Mouse (Mus musculus) layer of hippocampus, adult 8-10 months (tissue): ENCODE data around the gene Plcb4. TPM values are rescaled to one million over a fixed set of nuclear protein-coding genes. Genes with fewer than 3 reads are reported as not detected.
A peak's percentile ranks its signal among the peaks of the same experiment; 100 is the strongest.
"Not testable (repeated sequence)": the region's sequence is repeated elsewhere in the genome, so short reads cannot be mapped to it uniquely, and the experiment has no call there.

Experiments used
- DNase-seq, 2 experiments: peaks; one replicate each; pipeline ENCODE4 v3.0.0; 2022; ENCODE audit warnings: low spot score in 2 of 2
- total RNA-seq, 4 experiments: library from RNA; stranded (reverse); gene quantifications; 2 replicates each; pipeline ENCODE4 v1.2.4; 2022

Plcb4 gene
- total RNA-seq, 4 experiments from 2014 or later, result 18.2 to 34.6 (median 22.3) TPM

DNA sequence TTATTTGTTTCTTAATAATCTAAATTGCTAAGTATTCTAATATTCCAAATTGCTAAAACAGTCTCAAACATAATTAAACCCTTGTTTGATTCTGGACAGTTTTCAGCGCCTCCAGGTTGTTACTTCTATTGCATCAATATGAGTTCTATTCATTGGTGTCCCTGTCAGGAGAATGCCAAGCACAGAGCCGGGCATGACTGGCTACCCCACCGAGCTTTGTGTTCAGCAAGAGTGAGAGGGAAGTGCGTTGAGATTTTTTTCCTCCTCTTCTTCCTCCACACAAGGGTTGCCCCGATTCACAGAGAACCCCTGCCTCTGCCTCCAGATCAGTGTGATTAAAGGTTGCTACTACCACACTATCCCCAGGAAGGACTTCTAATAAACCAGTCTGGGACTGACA lies 53.5 kb downstream of the Plcb4 start:
- no peak for DNase-seq

DNA sequence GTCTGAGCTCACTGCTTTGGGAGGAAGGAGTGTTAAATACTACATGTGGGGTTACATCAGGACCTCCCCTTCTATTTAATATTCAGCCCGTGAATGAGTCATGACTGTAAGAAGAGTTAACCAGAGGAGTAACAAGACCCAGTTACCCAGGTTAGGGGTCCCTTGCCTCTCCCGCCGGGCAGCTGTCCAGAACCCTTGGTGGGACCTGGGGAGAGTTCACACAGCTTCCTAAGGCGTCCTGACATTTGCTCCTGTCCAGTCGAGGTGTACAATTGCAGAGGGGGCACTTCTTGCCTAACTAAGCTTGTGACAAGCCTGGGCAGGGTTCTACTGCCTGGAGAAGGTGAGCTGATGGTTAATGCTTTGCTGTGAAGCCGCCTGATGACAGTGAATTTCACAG lies 54.1 kb downstream of the Plcb4 start:
- DNase-seq, result no peak

DNA sequence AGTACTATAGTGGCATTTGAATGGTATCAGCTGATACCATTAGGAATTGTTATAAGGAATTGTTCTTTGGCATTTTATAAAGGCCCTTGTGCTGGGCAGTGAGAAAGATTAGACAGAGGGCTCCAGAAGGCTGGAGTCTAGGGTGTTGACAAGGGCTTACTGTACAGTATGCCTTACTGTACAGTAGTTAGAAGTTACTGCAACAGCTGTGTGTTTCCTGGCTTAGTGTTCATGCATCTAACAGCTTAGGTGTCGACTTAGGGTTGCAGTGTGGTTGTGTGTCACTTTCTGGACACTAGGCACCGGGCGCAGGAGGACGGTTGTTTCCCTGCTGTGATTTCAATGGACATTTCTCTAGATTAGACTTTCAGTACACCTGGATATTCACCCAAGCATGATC lies 57.4 kb downstream of the Plcb4 start:
- no peak for DNase-seq

DNA sequence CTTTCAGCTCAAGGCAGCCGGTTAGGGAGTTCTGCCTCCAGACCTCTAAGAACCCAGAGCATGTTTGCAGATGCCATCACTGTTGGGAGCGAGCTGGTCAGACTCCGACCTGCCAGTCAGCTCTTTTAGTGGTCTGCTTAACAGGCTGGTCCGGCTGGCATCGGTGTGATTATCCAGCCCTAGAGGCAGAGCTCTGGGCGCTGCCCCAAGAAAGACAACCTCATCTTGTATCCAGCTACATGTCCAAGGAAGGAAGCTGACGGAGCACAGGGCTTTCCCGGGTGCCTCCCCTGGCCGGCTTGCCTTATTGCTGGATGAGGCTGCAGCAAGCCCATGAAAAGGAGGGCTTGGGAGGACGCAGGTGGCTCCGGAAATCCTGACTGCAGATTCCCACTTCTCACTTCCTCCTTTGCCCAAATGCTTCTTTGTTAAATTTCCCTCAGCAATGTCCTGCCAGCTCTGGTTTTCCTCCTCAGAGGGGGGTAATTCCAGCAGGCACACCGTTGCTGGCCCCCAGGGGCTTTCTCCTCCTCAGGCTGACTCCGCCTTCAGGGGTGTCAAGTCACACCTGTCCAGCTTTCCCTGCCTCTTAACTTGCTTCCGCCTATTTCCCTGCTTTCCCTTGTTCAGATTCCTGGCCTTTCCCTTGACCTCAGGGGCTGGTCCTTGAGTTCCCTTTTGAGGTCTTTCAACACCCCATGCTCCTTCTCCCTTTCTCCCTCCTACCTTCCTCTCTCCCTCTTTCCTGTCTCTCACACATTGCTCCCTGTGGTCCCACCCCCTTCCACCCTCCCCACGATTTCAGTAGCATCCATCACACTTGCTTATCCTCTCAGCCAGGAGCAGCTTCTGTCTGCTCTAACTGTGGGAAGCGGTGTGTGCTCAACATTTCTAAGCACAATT lies 58.7 kb downstream of the Plcb4 start:
- DNase-seq, result no peak

DNA sequence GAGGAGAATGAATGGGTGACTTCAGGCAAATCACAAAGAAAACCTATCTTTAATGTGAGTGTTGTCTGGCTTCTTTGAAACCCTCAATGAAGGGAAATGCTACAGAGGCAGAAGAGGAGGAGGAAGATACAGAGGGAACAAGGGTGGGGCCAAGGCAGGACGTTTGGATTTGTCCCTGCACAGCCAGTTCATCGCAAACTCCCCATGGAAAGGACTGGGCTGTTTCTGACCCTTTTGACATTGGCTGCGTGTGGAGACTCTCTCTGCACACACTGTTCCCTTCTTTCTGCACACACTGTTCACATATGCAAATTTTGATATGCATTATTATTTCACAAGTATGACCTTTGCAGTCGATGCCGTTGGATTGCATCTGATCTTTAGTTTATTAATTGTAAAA lies 63.3 kb downstream of the Plcb4 start:
- DNase-seq, result no peak

DNA sequence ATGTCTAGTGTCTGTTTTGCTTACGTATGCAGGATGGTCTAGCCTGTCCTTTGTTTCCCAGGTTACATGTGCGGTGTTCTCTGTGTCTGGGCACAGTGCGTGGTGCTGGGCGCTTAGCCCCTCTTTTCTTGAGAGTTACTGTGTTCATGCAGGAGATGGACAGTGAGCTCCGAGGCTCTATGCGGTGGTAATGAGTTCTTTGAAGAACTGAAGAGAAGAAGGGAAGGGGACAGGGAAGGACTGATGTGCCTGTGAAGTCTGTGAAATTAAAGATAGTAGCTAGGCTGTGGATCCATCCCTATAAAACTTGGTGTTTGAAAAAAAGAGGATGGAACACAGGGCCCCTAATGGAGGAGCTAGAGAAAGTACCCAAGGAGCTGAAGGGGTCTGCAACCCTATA lies 64.6 kb downstream of the Plcb4 start:
- DNase-seq, result no peak

DNA sequence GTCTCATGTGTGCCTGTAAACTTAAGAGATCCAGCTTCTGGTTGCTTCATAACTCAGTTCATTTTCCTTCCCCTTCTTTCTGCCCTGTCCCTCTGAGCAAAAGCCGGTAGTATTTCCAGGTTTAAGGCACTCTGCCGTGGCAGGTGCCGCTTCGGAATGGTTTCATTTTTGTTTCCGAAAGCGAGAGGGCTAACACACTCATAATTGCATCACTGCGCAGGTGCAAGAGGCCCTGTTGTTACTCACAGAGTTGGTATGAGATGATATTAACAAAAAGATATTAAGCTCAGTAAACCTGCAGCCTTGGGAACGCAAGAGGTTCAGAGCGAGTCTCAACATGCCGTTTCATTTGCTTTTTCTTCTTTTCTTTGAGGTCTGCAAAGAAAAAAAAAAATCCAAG lies 65.7 kb downstream of the Plcb4 start:
- DNase-seq, result no peak

DNA sequence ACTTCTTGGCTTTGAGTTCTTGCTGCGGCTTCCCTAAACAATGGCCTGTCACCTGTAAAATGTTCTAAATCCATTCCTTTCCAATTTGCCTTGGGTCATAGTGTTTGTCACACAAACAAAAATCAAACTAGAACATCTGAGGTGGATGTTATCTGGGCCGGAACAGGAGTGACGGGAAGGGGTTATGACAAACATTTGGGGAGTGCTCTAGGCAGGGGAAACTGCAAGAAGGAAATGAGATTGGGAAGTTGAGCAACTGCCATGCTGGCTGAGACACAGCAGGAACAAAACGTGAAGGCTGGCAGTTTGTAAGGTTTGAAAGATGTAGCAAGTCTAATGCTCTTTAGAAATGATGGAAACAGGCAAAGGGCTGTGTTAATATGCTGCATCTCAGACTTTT lies 66.6 kb downstream of the Plcb4 start:
- DNase-seq, result no peak

DNA sequence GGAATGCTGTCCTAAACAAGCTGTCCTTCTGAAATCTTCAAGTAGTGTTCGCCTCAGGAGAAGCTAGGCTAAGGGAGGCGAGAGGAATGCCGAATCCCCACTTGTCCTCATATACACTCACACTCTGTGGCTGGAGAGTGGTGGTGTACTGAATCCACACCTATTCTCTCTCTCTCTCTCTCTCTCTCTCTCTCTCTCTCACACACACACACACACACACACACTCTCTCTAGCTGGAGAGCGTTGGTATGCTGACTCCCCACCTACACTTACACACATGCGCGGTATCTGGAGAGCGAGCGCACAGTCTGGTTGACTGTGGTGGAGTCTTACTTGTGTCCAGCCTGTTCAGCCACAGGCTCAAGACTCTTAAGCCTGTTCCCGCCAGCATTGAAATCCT lies 68.3 kb downstream of the Plcb4 start:
- no peak for DNase-seq

DNA sequence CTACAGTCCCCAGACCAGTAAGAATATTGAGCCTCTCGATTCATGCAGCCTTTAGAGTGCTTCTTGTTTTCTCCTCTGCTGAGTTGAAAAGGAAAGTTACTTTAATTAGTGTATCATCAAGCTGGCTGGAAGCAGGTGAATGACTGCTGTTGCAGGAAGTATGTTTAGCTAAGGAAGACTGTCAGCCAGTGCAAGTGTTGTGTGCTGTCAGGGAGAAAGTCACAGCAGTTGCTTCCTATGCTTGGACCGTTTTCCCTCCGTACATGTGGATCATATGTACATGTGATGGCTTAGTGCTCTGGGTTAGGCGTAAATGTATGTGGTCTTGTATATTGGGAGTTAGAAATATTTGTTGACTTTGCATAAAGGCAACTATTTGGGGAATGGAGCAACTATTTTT lies 69.1 kb downstream of the Plcb4 start:
- no peak for DNase-seq

DNA sequence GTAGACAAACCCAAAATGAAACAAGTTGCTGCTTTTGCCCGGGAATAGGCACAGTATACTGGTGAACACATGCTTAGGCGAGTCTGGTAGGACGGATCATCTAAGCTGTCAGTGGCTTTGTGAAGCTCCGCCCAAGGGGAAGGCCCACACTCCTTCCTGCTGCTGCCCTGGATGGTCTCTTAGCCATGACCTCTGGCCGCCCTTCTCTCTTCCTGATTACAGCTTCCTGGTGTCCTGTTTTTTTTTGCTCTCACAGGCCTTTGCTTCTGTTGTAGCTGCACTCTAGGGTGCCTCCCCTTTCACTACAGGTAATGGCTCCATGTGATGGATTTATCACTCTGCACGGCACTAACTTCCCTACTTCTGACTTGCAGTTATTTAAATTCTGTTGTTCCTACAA lies 72.8 kb downstream of the Plcb4 start:
- DNase-seq, result no peak

DNA sequence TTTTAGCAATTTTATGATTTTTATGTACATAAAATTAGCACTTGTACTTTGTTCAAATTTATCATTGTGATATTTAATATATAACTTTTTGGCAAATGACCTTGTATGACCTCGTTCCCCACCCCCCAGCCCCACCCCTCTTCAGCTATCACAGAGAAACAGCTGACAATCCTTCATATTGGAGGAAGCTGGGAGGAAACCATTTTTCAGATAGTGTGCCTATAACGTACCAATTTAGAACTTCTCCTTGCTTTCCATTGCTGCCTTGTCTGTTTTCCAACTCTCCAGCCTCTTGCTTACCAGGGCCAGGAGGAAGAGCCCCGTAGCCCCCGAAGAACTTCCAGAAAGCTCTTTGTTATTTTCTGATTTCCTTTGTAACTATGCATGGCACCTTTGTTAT lies 73.8 kb downstream of the Plcb4 start:
- DNase-seq, result no peak

DNA sequence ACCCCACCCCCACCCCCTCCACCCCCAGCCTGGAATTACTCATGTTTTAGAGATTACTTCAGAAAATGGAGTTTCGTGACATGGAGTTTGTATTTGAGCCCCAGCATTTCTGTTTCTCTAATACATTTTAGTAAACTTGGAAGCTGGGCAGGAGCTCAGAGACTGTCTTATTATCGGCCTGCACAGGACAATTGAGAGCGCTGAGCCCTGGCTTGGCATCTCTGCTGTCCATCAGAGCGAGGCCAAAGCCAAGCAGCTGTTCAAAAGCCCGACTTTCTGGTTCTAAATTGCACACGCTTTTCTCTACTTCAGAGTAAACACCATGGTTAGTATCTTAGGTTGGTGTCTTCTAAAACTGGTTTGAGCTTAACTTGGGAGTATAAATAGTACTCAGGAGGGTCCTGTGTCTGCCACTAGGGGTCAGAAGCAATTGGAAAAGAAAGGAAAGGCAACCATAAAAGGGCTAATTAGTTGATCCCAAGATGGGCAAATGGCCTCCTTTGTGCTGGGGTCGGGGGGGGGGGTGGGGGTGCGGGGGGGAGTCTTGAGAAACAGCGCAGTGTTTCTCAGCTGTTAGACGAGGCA lies 75.2 kb downstream of the Plcb4 start:
- DNase-seq, result no peak

DNA sequence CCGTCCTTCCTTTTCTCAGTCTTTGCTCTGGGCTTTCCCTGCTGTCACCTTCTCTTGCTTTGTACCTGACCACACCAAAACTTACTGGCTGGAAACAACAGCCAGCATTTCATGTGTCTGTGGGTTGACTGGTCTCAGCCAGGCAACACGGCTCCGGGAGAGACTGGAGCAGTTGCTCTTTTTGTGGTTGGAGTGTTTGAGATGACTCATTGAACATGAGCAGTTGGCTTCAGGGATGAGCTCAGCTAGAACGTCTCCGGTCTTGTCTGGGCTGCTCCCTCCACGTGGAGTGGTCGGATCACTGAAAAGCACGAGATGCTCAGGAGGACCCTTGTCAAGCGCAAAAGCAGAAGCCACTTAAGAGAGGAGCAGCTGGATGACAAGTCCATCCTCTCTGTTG lies 78.7 kb downstream of the Plcb4 start:
- DNase-seq, result no peak

DNA sequence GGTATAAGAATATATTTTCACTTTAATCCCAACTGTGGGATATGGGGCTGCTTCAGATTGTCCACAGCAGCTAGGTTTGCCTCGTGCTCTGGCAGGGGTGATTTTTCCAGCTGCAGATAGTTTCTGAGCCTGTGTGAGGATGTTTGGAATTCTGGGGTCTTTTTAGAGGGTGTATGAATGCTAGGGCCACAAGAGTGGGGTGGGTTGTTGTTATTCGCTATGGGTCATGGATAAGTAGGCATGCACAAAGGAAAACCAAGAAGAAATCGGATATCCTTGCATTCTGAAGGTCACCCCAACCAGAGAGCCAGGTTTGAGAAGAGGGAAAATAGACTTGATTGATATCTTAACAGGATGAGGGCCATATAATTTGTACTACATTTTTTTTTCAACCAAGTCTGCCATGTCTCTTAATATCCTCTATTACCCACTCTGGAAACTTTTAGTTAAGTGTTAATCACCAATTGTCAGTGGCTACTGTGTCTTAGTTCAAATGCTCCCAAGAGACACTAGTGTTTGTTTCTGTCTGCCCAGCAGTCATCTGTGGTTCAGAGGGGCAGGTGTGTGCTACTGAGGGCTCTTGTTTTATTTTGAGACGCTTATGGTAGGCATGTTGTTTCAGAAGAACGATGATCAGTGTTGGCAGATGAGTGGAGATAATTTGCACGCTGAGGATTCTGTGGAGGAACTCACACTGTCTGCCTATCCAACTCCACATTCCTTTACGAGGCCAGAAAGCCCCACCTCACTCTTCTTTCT lies 79.4 kb downstream of the Plcb4 start:
- DNase-seq, result not testable (repeated sequence)

DNA sequence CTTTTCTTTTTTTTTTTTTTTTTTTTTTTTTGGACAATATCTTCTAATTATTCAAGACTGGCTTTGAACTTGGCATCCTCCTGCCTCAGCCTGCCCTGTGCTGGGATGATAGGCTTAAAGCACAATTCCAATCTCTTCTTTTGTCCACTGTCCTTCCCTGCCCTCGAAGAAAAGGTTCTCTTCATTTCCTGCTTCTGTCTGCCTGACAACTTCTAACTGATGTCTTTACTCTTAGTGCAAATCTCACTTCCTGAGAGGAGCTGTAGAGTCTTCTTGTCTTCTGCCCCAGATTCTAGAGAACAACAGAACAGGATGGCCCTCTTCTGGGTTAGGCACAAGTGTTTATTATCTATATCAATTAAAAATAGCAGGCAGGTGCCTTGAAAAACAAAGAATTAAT lies 80.1 kb downstream of the Plcb4 start:
- no peak for DNase-seq

DNA sequence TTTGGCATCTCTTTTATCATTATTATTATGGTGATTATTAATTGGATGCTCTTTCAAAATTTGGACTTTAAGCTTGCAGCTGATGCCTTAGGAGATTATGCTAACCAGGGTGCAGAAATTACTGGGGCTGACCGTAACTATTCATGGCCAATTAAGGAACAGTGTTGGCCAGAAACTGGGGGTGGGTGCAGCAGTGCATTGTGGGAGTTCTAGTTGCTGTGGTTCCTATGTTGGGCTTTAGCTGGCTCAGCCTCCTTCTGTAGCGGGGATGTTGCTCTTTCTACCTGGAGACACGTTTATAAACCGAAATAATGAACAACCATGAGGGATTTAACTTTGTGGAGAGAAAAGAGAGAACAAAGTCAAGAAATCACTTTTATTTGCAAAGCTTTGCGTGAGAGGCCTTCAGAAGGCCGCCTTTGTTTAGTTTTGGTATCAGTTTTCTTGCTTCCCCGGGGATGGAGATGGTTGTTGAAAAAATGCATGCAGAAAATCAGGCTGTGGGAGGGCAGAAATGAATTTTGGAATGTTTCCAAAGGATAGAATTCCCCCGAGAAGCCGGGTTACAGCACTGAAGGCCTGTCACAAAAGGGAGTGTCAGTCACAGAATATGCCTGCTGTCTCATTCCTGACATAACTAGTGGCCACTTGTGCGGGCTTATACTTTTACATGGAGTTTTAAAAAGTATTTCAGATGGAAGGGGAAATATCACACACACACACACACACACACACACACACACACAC lies 84.3 kb downstream of the Plcb4 start:
- DNase-seq, result no peak

DNA sequence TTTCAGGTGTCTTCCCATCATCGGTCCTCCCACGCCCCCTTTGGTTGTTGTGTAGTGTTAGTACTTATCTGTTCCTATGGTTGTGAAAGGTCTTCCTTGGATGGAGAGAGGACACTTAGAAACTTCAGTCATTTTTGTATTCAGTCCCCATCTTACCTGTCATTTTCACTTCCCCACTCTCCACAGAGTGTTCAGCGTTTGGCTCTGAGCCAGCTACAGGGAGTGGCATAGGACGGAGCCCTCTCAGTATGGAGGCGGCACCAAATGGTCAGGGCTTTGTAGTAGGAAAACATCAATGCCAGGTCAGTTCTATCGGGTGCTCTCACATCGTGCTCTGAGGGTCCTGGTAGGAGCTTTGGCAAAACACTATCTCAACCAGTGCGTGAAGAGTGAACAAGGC lies 85.9 kb downstream of the Plcb4 start:
- DNase-seq, result no peak

DNA sequence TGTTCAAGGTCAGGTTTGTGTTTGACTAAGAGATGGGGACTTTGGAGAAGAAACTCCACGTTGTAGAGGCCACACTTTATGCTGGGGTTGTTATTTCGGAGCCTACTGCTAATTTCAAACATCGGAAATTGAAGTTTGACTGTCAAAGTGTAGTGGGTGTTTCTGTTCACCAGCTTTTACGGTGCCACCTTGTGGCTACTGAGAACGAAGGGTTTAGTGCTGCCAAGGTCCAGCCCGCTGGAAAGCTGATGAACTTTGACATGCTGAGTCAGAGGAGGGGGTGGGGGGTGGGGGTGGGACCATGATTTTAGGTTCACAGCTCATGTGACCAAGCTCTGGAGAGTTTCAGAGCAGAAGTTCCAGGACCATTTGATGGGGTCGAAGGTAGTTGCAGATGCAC lies 86.3 kb downstream of the Plcb4 start:
- no peak for DNase-seq

DNA sequence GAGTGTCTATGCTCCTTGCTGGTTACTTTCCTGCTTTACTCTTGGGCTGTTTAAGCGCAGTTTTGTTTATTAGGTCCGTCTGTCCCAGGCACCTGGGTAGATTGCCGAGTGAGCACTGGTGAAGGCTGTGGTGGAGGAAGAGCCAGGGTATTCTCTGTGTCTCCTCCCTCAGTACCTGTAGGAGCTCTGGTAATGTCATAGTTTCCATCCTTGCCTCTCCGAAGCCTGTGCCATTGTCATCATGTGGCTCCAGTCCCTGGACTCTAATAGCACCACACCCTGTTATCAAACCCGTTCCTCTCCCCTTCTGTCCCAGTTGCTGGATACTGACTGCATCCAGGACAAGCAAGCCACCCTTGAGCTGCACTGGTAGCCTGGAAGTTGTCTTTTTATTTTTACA lies 89.6 kb downstream of the Plcb4 start:
- no peak for DNase-seq

DNA sequence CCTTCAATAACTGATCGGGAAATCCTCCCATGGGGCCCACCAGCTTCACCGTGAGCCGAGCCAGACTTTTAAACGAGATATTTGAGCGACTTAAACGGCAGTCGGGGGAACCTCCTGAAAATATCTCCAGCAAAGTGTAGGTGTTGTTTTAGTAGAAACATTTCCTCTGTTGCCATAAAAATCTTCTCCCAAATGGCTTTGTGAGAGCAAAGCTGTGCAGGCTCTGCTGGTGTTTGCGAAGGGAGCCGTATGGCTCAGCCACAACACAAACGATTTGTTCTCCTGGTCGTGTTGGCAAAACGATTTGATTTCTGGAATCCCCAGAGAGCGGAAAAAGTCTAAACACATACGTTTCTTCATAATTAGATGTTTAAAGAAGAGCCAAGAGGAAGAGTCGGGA lies 90.8 kb downstream of the Plcb4 start:
- peak; percentile 31 to 32 for DNase-seq

DNA sequence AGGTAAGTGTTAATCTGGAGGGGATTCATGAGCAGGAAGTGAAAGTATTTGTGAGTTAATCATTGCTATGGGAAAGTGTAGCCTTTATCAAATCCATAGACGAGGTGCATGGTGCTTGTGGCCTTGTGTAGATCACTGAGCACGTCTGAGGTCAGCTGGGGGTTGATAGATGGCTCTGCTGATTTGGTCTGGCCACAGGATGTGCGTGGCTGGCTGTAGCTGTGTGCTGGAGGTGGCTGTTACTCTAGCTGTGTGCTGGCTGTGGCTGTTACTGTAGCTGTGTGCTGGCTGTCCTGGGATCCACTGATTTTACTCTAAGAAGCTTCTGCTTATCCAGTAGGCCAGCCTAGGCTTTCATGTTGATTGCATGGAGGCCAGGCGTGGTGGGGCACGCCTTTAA lies 91.9 kb downstream of the Plcb4 start:
- no peak for DNase-seq
